ENCODE assay signal across 12 mouse cellular contexts in genomic region chr4:47608673-47609072, GRCm38 (mm10).
DNase-seq lines count a peak whose midpoint lies in the region; ATAC-seq lines count a peak whose summit lies in the region.
"Had no signal": no experiment of that assay in that cellular context is flagged by ENCODE, and none has a peak within 500 bp of the region (broad histone marks: within the 10 kb centered on the region; RNA-seq: fewer than 3 reads in every experiment).

No protein-coding gene starts in this region.

- no peak overlapping the region for H3K27ac ChIP-seq in intestine, embryonic 15.5 days
- H3K27ac ChIP-seq in heart, embryonic 10.5 days, result no peak overlapping the region
- H3K27ac ChIP-seq: liver, embryonic 12.5 days; neural tube, embryonic 13.5 days had no signal

- no peak overlapping the region for H3K4me3 ChIP-seq in intestine, embryonic 15.5 days (replicated peaks)
- H3K4me3 ChIP-seq in heart, embryonic 10.5 days, result no peak overlapping the region
- H3K4me3 ChIP-seq: liver, embryonic 12.5 days; neural tube, embryonic 13.5 days had no signal

- H3K9me3 ChIP-seq in intestine, embryonic 15.5 days, result no peaks in the 10 kb centered on the region
- H3K9me3 ChIP-seq in heart, embryonic 10.5 days, result no peaks in the 10 kb centered on the region
- H3K9me3 ChIP-seq: liver, embryonic 12.5 days; neural tube, embryonic 13.5 days had no signal

- H3K4me2 ChIP-seq in intestine, embryonic 15.5 days (replicated peaks), result no peak overlapping the region
- H3K4me2 ChIP-seq: liver, embryonic 12.5 days; neural tube, embryonic 13.5 days had no signal

- no peaks in the 10 kb centered on the region for H3K4me1 ChIP-seq in intestine, embryonic 15.5 days (replicated peaks)
- H3K4me1 ChIP-seq in heart, embryonic 10.5 days, result peaks cover 24% of the 10 kb centered on the region
- H3K4me1 ChIP-seq: liver, embryonic 12.5 days had no signal

- H3K36me3 ChIP-seq in intestine, embryonic 15.5 days, result no peaks in the 10 kb centered on the region
- H3K36me3 ChIP-seq in heart, embryonic 10.5 days, result no peaks in the 10 kb centered on the region
- H3K36me3 ChIP-seq: liver, embryonic 12.5 days; neural tube, embryonic 13.5 days had no signal

- no peaks in the 10 kb centered on the region for H3K27me3 ChIP-seq in intestine, embryonic 15.5 days (replicated peaks)
- no peaks in the 10 kb centered on the region for H3K27me3 ChIP-seq in heart, embryonic 10.5 days (ENCODE audit: insufficient read depth, poor library complexity, severe bottlenecking)
- H3K27me3 ChIP-seq: neural tube, embryonic 13.5 days had no signal

- peak; percentile 97 for DNase-seq in brain, adult 2 months (ENCODE audit: low read depth, low spot score)
- peak; percentile 82 for DNase-seq in cerebellum, adult 11 months
- DNase-seq in frontal cortex, postnatal 10 days (ENCODE audit: low spot score in 2 of 2), result peak; percentile 79 to 85
- DNase-seq in left cerebral cortex, adult 9 months (ENCODE audit: low spot score in 2 of 2), result peak; percentile 76 to 94
- no peak for DNase-seq in urinary bladder, adult 2 months (ENCODE audit: low spot score)
- DNase-seq in heart, embryonic 10.5 days (ENCODE audit: low spot score), result no peak
- DNase-seq: thymus, adult 2 months had no signal

- no peak overlapping the region for H3K9ac ChIP-seq in intestine, embryonic 15.5 days
- H3K9ac ChIP-seq: liver, embryonic 12.5 days; neural tube, embryonic 13.5 days had no signal

- WGBS in intestine, embryonic 15.5 days, result 69% methylated on average over 5 of the region's 5 CpGs
- 68% methylated on average over 5 of the region's 5 CpGs for WGBS in heart, embryonic 10.5 days

- no peak for ATAC-seq in intestine, embryonic 15.5 days
- ATAC-seq in granulocyte monocyte progenitor cell, adult 5-6 weeks (replicated peaks; ENCODE audit: poor library complexity, severe bottlenecking), result no peak
- ATAC-seq: liver, embryonic 12.5 days; Patski had no signal

Comparison
In these comparisons a context has a peak if more than half of its experiments do, and no peak if none do; other contexts are left out.
1. DNase-seq: peak in brain, adult 2 months (single experiment), cerebellum, adult 11 months (single experiment), frontal cortex, postnatal 10 days (2 of 2) and left cerebral cortex, adult 9 months (2 of 2); none in urinary bladder, adult 2 months (single experiment) and heart, embryonic 10.5 days (single experiment).